Mouse (Mus musculus): ENCODE data around the gene Gm27029. TPM values are rescaled to one million over a fixed set of nuclear protein-coding genes. Genes with fewer than 3 reads are reported as not detected.
"Not testable (repeated sequence)": the region's sequence is repeated elsewhere in the genome, so short reads cannot be mapped to it uniquely, and the experiment has no call there.

Gene Gm27029
- 1 to 10 TPM; 4.1 to 4.5 TPM for total RNA-seq (2021)
- long read RNA-seq = 0 reads

DNA sequence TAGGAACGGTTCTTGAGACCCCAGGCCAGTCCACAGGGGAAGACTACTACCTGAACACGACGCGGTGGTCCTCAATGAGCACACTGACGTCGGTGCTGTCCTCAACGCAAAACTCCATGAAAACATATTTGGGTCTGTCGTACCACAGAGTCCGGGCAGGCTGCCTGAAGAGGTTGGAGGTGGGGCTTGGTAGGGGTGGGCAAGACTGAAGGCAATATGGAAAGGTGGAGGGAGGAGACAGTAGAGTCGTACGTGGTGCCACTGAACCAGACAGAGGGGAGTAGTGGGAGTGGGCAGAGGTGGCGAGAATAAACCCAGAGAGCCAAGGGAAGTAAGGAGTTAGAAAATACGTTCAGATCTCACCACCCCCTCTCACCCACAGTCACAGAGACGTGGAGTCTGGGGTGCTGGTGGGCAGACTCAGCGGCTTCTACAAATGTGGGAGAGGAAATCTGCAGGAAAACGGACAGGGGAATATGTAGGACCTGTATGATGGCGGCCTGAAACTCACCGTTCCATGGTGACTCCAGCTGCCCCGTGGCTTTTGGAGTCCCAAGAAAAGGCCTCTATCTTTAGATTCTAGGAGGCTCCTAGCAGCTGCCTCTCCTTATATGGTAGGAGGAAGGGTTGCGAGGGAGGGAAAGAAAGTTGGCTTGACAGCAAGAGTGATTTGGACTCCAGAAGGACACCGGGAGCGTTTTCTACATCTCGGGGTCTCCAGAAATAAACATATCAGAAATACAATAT lies at the start of gene Gm27029:
Gene Gm27029, minus strand, starts transcription at position 692 of the 747 bp plus-strand sequence.
- DNase-seq (ENCODE audit: low spot score in 2 of 2) = no peak

DNA sequence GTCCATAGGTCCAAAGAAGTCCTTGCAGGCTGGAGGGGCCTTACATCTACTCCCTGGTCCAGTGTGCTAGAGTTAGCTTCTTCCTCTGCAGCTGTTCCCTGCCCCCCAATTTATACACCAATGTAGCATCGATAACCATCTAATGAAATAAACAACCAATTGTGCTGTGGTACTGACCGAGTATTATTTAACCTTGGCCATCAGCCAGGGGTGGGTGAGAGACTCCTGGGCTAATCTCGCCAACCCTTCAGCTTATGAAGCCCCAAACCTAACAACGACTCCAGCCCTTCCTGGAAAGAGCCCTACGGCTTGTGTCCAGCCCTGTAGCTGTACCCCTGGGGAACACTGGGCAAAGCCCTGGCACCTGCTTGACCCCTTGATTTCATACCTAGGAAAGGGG lies 49.7 kb upstream of the Gm27029 start:
- DNase-seq (ENCODE audit: low spot score in 2 of 2) = no peak

DNA sequence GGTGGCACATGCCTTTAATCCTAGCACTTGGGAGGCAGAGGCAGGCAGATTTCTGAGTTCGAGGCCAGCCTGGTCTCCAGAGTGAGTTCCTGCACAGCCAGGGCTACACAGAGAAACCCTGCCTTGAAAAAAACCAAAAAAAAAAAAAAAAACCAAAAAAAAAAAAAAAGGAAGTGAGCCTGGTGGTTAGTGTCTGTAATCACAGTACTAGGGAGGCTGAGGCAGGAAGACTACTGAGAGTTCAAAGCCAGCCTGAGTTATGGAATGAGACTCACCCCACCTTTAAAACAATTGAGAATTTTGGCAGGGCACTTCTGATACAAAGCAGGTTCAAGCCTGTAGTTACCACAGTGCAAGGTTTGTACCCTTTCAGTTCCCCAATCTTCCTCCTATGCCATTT lies 49.1 kb upstream of the Gm27029 start:
- DNase-seq (ENCODE audit: low spot score in 2 of 2) = not testable (repeated sequence)

DNA sequence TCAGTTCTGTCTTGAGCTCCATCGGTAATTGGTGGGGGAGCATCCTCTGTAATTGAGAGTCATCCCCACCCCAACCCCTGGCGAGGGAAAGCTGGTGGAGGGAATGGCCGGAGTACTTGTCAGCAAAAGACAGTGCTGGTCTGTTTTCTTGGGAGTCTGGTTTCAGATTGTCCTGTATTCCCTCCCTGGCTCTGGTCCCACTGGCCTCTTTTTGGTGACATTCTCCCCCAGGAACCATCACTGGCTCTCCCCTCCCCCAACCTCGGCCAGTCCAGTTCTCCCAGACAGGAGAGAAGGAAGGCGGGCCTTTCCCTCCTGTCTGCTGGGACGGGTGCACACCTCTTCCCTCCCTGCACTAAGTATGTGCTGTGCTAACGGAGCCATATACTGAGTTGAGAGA lies 47.7 kb upstream of the Gm27029 start:
- DNase-seq (ENCODE audit: low spot score in 2 of 2) = peak; percentile 65 to 66

DNA sequence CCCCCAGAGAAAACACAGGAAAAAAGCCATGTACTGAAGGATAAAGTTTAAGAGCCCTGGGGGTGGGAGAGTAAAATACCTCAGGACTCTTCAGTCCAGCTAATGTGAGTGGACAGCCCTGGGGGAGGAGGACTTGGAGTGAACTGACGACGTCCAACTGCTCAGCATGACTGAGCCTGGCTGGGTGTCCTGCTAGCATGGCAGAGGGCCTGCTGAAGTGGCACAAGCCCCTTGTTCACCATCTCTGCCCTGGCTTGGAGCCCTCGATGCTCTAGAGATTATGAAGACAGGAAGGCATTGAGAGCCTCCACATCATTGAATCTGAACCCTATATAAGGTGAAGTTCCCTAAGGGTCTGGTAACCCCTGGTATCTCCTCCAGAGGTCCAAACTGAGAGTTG lies 47.3 kb upstream of the Gm27029 start:
- DNase-seq (ENCODE audit: low spot score in 2 of 2) = no peak

DNA sequence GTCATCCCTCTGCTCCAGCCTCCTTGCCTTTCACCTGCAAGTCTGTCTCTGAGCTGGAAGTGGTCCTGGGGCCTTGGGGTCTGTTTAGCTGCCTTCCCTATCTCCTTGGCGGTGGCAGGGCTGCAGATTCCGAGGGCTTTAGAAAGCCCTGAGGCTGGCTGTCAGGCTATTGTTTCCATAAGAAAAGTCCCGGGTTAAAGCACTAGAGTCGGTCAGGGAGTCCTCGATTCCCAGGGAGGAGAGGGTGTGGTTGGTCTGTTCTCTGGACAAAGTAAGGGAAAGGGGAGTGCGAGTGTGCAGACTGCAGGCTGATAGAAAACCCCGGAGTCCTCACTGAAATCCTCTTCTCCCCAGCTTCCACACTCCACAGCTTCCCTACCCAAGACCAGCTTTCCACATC lies 45.6 kb upstream of the Gm27029 start:
- no peak for DNase-seq (ENCODE audit: low spot score in 2 of 2)

DNA sequence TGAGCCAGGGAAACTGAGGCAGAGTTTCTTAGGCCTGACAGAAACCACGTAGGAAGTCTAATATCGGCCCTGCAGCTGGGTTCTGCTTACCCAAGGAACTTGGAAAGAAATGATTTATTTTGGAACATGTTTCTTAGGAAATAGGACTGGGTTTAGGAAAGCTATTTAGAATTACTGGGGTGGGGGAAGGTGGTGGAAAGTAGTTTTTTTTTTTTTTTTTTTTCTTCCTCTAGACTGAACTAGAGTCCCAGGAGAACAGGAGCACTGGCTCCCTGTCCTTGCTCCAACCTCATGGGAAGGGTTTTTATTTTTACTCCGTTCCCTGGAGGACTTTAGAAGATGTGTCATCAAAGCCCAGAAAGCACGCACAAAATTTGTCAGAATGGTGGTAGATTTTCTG lies 44.6 kb upstream of the Gm27029 start:
- DNase-seq (ENCODE audit: low spot score in 2 of 2) = no peak

DNA sequence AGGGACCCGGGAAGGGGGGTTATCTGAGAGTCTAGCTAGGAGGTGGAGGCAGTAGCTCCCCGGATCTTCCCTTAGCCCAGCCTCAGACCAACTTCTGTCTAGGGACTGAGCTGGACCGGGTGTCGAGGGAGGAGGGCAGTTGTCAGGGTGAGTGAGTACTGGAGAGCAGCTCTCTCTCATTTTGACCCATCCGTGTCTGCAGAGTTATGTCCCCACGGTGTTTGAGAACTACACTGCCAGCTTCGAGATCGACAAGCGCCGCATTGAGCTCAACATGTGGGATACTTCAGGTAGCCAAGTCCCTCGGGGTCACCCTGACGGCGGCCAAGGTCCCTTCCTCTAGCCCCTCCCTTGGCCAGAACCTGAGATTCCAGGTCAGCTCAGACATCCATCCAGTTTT lies 44.1 kb upstream of the Gm27029 start:
- DNase-seq (ENCODE audit: low spot score in 2 of 2) = no peak

DNA sequence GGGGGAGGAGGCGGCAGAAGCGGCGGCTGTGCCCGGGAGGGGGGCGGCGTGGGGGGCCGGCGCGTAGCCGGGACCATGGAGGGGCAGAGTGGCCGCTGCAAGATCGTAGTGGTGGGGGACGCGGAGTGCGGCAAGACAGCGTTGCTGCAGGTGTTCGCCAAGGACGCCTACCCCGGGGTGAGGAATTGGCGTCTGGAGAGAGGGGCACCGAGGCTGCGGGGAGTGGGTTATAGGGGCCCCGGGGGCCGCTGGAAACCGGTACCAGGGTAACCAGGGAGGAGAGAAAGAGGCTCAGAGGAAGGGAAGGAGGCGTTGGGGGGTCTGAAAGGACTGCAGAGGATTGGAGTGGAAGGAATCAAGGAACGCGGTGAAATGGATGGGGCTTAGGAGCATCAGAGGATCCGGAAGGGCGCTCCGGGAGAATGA lies 43.7 kb upstream of the Gm27029 start:
- peak in 1 of 2 experiments; percentile 57 for DNase-seq (ENCODE audit: low spot score in 2 of 2)

DNA sequence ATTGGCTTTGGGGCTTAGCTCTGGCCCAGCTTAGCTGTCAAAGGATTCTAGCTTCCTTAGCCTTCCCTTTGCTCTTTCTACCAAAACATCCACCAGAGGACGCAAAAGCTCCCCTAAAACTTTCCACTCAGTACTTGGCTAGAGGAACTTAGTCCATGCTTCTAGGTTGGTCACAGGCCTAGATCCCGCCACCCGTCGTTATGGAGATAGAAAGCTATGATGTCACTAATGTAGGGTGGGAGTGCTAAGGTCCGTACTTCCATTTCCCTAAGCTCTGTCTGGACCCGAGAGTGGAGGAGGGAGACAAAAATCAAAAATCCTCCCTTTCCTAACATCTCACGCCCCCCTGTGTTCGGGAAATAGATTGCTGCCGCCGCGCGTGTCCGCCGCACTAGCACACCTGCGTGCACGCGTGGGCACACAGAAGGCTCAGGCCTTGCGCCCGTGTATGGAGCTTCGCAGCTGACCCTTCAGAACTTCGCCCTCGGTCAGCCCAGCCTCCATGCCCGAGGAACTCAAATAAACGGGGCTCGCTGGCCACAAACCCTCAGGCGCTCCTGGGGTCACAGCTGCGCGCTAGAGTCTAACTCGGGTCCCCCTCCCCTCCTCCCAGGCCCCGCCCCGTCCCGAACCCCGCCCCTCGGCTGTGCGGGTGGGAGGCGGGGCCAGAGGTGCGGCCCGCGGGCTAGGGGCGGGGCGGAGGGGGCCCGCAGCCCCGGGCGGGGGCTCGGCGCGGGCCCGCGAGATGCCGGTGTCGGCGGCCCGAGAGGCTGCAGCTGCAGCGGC lies 43.1 kb upstream of the Gm27029 start:
- DNase-seq (ENCODE audit: low spot score in 2 of 2) = peak; percentile 69 to 78

DNA sequence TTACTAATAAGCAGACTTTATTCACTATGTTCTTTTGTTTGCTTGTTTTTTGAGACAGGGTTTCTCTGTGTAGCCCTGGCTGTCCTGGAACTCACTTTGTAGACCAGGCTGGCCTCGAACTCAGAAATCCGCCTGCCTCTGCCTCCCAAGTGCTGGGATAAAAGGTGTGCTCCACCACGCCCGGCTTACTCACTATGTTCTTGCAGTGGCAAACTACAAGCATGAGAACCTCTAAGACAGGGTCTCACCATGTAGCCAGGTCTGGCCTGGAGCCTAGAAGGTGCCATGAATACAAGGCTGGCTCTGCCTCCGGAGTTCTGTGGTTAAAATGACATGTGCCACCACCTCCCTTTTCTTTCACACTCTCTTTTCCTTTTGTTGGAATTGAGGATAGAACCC lies 42.0 kb upstream of the Gm27029 start:
- DNase-seq (ENCODE audit: low spot score in 2 of 2) = not testable (repeated sequence)

DNA sequence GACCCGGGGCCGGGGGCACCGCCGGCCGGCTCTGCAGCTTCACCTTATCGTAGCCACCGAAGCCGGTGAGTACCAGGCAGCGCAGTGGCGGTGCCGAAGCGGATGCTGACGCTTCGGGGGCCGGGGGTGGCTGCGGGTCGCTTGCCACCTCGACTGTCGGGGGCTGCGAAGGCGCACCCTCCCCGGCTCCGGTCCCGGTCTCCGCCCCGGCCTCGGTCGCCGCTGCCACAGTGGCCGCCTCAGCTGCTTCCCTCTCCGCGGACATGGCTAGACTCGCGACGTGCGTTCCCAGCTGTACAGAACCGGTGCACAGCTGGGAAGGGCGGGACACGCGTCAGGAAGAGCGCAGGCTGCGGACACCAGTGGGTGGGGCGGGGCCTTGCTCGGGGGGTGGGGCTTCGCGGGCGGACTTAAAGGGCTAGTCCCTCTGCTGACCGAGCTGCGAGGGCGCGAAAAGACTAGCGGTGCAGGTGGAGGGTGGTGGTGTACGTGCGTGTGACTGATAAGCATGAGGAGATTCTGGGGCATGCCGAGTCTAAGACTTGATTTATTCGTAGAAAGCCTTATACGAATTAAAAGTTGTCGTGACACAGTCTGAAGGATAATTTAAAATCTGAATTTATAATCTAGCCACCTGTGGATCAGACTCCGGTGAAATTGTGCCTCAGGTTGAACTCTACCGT lies 41.4 kb upstream of the Gm27029 start, which contains the start of gene Vat1:
Gene Vat1, minus strand, starts transcription at position 362 of the 683 bp plus-strand sequence.
- DNase-seq (ENCODE audit: low spot score in 2 of 2) = peak; percentile 52 to 70

DNA sequence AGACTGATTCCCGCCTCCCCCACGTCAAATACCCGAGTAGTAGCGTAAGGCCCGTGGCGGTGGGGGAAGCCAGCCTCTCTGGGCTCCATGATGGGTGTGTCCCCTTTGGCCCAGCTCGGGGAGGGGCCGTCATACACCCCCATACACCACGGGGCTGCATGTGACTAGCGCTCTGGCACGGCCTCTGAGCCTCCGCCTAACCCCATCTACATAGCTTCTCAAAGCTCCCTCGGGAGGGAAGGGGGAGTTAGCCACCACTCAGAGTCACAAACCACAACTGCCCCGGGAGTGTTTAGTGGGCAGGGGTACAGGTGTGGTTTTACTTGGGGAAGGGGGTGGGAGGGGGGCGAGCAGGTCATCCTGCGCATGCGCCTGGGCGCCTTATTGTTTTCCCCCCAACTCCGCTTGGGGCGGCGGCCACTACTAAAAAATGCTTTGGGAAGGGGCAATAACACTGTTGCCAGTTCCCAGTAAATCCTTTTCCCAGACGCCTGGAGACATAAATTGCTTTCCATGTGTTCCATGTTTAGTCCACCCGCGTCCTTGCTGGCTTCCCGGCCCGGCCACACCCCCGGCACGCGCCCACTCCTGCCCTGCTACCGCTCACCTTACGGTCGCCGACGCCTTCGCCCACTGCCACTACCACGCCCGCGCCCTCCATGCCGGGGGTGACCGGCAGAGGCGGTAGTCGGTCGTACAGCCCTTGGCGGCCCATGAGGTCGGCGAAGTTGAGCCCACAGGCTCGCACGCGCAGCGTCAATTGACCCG lies 40.7 kb upstream of the Gm27029 start:
- peak; percentile 51 to 62 for DNase-seq (ENCODE audit: low spot score in 2 of 2)

DNA sequence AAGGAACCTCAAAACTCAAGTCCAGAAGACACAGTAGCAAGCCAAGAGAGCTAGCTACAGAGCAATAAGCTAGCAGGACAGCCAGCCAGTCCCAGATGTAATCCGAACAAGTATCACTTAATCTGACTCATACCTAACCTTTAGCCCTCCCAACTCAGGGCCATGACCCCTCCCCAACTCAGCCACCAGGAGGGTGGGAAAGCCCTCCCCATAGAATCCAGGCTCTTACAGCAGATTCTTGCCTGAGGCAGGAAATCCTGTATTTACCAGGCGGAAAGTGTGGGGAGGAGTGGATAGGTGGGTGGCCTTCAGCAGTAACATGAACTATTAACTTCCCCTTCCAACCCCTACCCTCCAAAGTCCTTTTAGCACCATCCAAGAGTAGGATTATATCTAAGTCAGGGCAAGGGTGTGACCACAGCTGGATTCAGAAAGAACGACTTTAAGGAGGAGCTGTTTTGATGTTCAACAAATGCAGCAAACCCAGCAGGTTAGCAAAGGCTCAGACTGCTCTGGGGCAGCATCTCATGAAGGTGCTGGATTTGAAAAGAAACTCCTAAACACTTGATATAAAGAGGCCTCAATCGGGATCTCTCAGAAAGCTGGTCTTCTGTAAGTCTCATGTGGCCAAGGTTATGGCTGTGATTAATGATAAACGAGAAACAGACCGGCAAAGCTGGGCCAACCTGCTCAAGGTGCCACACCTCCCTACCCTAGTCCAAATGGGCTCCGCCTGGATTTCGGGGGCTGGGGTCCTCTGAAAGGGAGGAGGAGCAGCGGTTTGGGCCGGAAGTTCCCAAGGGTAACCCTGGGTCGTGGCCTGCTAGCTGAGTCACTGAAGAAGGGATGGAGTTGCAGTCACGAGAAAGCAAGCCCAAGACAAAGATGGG lies 39.9 kb upstream of the Gm27029 start, which contains the start of gene Rnd2:
Gene Rnd2, plus strand, starts transcription at position 789 of the 890 bp plus-strand sequence.
- DNase-seq (ENCODE audit: low spot score in 2 of 2) = no peak

DNA sequence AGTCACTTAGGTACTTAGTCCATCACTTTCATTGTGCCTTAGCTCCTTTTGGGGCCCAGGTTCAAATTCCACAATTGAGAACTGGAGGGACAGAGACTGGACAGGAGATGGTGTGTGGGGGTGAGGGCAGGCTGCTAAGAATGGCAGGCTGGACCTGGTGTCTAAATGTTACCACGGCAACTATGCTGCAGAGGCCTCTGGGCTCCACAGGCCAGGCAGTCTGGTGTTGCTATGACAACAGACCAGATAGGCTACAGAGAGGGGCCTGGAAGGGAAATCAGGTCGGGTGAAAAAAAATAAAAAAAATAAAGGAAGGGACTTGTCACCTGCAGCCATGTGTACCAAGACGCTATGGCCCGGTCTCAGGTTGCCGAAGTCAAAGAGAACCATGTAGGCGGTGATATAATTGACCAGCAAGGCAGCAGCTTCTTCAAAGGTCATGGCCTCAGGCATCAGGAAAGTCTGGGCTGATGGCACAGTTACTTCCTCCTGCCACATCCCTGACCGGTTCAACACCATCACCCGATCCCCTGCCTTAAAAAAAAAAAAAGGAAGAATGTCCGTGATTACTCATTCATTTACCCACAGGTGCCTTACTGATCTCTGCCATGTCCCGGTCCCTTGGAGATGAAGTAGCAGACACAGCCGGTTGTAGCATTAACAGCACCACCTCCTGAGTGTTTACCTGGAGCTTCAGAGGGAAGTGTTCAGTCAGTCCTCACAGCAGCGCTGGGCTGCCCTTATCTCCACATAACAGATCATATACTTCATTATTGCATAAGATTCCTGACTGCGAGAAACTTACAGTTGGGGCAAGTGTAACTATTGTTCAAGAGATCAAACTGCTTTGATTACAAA lies 38.2 kb upstream of the Gm27029 start:
- DNase-seq (ENCODE audit: low spot score in 2 of 2) = no peak

DNA sequence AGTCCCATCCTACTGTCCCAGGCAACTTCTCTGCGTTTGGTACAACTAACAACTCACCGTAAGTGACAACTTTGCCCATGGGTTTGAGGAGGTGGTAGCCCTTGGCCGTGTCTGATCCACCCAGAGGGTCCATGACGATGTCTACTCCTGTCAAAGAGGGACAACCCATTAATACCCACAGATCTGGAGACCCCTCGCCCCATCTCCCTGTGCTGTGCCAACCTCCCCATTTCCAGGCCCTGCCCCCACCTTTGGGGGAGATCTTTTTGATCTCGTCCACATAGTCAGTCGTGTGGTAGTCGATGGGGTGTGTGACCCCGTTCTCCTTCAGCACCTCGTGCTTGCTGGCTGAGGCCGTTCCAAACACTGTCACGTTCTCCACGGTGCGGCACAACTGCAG lies 37.5 kb upstream of the Gm27029 start:
- DNase-seq (ENCODE audit: low spot score in 2 of 2) = no peak

DNA sequence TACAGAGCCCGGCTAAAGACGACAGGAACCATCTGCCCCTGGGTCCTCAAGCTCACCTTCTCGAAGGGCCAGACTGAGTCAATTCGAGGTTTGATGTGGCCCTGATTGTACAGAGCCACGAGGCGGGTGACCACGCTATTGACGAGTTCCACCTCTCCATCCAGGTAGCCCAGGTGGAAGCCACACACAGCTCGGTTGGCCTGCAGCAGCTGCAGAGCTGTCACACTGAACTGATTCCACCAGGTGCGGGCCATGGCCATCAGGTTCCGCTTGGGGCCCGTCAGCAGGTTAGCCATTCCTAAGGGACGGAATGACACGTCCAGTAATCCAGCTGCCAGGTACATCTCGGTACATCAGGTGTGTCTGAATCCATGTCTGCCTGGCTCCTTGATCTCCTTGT lies 35.7 kb upstream of the Gm27029 start:
- no peak for DNase-seq (ENCODE audit: low spot score in 2 of 2)

DNA sequence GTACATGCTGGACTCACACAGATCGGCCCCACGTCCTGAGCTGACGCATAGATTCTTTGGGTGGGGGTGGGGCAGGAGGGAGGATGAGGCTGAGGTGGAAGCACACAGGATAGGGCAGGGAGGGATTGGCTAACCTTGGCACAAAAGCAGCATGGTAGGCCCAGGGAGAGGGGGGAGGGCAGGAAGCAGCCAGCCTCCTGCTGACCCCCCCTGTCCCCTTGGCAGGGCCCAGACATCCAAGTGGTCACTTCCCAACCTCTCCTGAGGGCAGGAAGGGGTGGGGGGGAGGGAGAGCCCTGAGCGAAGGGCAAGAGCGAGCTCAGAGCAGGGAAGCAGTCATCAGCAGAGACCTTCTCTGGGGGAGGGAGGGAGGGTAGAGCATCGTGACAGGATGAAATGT lies 35.1 kb upstream of the Gm27029 start:
- DNase-seq (ENCODE audit: low spot score in 2 of 2) = no peak

DNA sequence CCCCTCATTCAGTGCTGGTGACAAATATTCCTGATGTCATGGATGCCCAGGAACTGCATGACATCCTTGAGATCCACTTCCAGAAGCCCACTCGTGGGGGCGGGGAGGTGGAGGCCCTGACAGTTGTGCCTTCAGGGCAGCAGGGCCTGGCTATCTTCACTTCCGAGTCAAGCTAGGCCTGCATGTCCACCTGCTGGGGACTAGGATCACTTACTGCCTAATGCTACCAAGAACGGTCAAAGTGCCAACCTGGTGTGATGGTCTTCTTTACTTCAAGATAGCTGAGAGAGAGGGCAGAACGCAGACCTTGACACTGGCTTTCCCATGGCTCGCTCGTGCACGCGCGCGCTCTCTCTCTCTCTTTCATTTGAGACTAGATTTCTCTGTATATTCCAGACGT lies 33.6 kb upstream of the Gm27029 start:
- no peak for DNase-seq (ENCODE audit: low spot score in 2 of 2)
